Mouse (Mus musculus): ENCODE measurements around the gene Lrrfip1.

GRCm38 (mm10) chr1:91096490-91096889 lies 98.0 kb downstream of the Lrrfip1 start:
- TF ChIP-seq GATA1 (IDR thresholded peaks at IDR 0.05; ENCODE audit: borderline replicate concordance, low read length) (no peak), FLI1 (IDR thresholded peaks at IDR 0.05; ENCODE audit: low read length) (no peak)

All from megakaryocyte, embryonic 14.5 days (primary cell).